Mouse (Mus musculus) spleen, adult 2 months (tissue): Measurements from ENCODE around the gene Scube2.

Source experiments
- CTCF ChIP-seq: fragments of 200-500 bp; IDR thresholded peaks from 2 replicates; pipeline ENCODE4 v1.5.1; 2011; ENCODE audit warnings: mild to moderate bottlenecking, inconsistent platforms; ENCODE audit not compliant: insufficient read depth, insufficient read length, insufficient replicate concordance; ENCODE audit errors: extremely low read depth
- POLR2A ChIP-seq: fragments of 200-500 bp; IDR thresholded peaks from 2 replicates; pipeline ENCODE4 v1.6.1; 2011; ENCODE audit warnings: low read depth, low read length, inconsistent platforms

- TF ChIP-seq POLR2A, result no peak
- no peak for TF ChIP-seq CTCF
These were observed 12.7 kb downstream of the Scube2 start for GRCm38 (mm10) chr7:109852752-109853212.
